Mouse (Mus musculus) forebrain, embryonic 11.5 days (tissue): Measurements from ENCODE around the gene Cdh4. TPM values are rescaled to one million over a fixed set of nuclear protein-coding genes. Genes with fewer than 3 reads are reported as not detected.

Experiments
- ATAC-seq: fragments of 200-750 bp; cut with Nextera tagmentation; replicated peaks from 2 replicates; pipeline ENCODE4 v1.8.0; 2017; ENCODE audit warnings: moderate TSS enrichment; ENCODE audit not compliant: low FRiP score
- DNase-seq: peaks from one replicate; pipeline ENCODE4 v3.0.0-alpha.2; 2017; ENCODE audit warnings: low spot score
- H3K27ac ChIP-seq: fragments of 300-500 bp; sonication (generic); 2 replicates; pipeline ENCODE4 v1.5.1; 2014; ENCODE audit warnings: low read depth, low read length
- H3K27me3 ChIP-seq: fragments of 300-500 bp; sonication (generic); 2 replicates; pipeline ENCODE4 v1.6.1; 2014; ENCODE audit warnings: mild to moderate bottlenecking, low read length, mixed read lengths; ENCODE audit not compliant: control insufficient read depth, insufficient read depth
- H3K36me3 ChIP-seq: fragments of 300-500 bp; sonication (generic); 2 replicates; pipeline ENCODE4 v1.6.1; 2014; ENCODE audit warnings: mild to moderate bottlenecking, low read length, moderate library complexity, mixed read lengths; ENCODE audit not compliant: control insufficient read depth, insufficient read depth
- H3K4me1 ChIP-seq: fragments of 300-500 bp; sonication (generic); replicated peaks from 2 replicates; pipeline ENCODE4 v1.6.1; 2014; ENCODE audit warnings: low read length, mixed read lengths; ENCODE audit not compliant: control insufficient read depth, insufficient read depth
- H3K4me2 ChIP-seq: fragments of 300-500 bp; sonication (generic); 2 replicates; pipeline ENCODE4 v1.6.1; 2014; ENCODE audit warnings: low read depth, mild to moderate bottlenecking, low read length, moderate library complexity, mixed read lengths; ENCODE audit not compliant: severe bottlenecking
- H3K4me3 ChIP-seq: fragments of 300-500 bp; sonication (generic); 2 replicates; pipeline ENCODE4 v1.5.1; 2014; ENCODE audit warnings: low read depth, low read length
- H3K9ac ChIP-seq: fragments of 300-500 bp; sonication (generic); 2 replicates; pipeline ENCODE4 v1.6.1; 2014; ENCODE audit warnings: low read length
- H3K9me3 ChIP-seq: fragments of 300-500 bp; sonication (generic); 2 replicates; pipeline ENCODE4 v1.6.1; 2016; ENCODE audit warnings: low read length, mixed read lengths; ENCODE audit not compliant: control insufficient read depth
- WGBS: fragments of 180-500 bp; shearing (Covaris S2); extraction: QIAGEN DNeasy Blood & Tissue Kit; methylation state at CpG from one replicate; pipeline ENCODE4 v1.1.7; 2014; 5-methylcytosine and 5-hydroxymethylcytosine counted together
- polyA plus RNA-seq: library from polyadenylated mRNA; unstranded; fragments of >200 nt; fragmentation: Nextera tagmentation; extraction: Ambion mirVana; gene quantifications from 2 replicates; pipeline ENCODE4 v1.2.1, GENCODE M21; 2014

The Cdh4 gene
- polyA plus RNA-seq, 1 experiment from 2014 or later: 24.5 TPM

GRCm38 (mm10) chr2:179723401-179723800 lies 281.2 kb downstream of the Cdh4 start:
- Histone ChIP-seq H3K27ac (no peak overlapping the region), H3K9me3 (no peaks in the 10 kb centered on the region), H3K27me3 (no peaks in the 10 kb centered on the region), H3K36me3 (no peaks in the 10 kb centered on the region), H3K4me2 (no peak overlapping the region), H3K4me3 (no peak overlapping the region), H3K4me1 (no peaks in the 10 kb centered on the region; the same call in 1 of the 2 replicates), H3K9ac (no peak overlapping the region)
- WGBS: 89% methylated on average over 8 of the region's 8 CpGs
- DNase-seq (no peak), ATAC-seq (no peak)

- H3K36me3 ChIP-seq: no peaks in the 10 kb centered on the region
- 54% methylated on average over 8 of the region's 8 CpGs for WGBS
- H3K9me3 ChIP-seq: no peaks in the 10 kb centered on the region
- no peak overlapping the region for H3K9ac ChIP-seq
- no peak overlapping the region for H3K4me3 ChIP-seq
- H3K27me3 ChIP-seq: no peaks in the 10 kb centered on the region
- DNase-seq (peak; percentile 66), ATAC-seq (no peak)
- peaks cover 6% of the 10 kb centered on the region; the same call in 1 of the 2 replicates for H3K4me1 ChIP-seq
- H3K4me2 ChIP-seq: no peak overlapping the region
- no peak overlapping the region for H3K27ac ChIP-seq
Measured at GRCm38 (mm10) chr2:179729002-179729401, 286.8 kb downstream of the Cdh4 start.

- Histone ChIP-seq H3K9me3 (no peaks in the 10 kb centered on the region), H3K9ac (no peak overlapping the region; the same call in 1 of the 2 replicates), H3K4me1 (peaks cover 6% of the 10 kb centered on the region; the same call in 1 of the 2 replicates), H3K36me3 (no peaks in the 10 kb centered on the region), H3K27ac (no peak overlapping the region), H3K4me3 (no peak overlapping the region), H3K4me2 (no peak overlapping the region), H3K27me3 (no peaks in the 10 kb centered on the region)
- no peak for DNase-seq
- ATAC-seq: no peak
- 79% methylated on average over 4 of the region's 4 CpGs for WGBS
Measured at GRCm38 (mm10) chr2:179729802-179730201, 287.6 kb downstream of the Cdh4 start.

- H3K36me3 ChIP-seq: no peaks in the 10 kb centered on the region
- no peak overlapping the region for H3K4me3 ChIP-seq
- WGBS: 21% methylated on average over 16 of the region's 16 CpGs
- no peaks in the 10 kb centered on the region for H3K27me3 ChIP-seq
- peak; percentile 63 for DNase-seq
- peaks cover 6% of the 10 kb centered on the region; the same call in 1 of the 2 replicates for H3K4me1 ChIP-seq
- H3K9ac ChIP-seq: peak overlapping the region; percentile 2; the same call in 1 of the 2 replicates
- H3K9me3 ChIP-seq: no peaks in the 10 kb centered on the region
- H3K4me2 ChIP-seq: no peak overlapping the region
- ATAC-seq: peak; percentile 73
- H3K27ac ChIP-seq: peak overlapping the region; percentile 53; the same call in 1 of the 2 replicates
Measured at GRCm38 (mm10) chr2:179733141-179733831, 291.1 kb downstream of the Cdh4 start.

GRCm38 (mm10) chr2:179742419-179742818 lies 300.2 kb downstream of the Cdh4 start:
- no peaks in the 10 kb centered on the region for H3K4me1 ChIP-seq
- no peak overlapping the region for H3K4me2 ChIP-seq
- no peaks in the 10 kb centered on the region for H3K9me3 ChIP-seq
- no peak for ATAC-seq
- no peaks in the 10 kb centered on the region for H3K36me3 ChIP-seq
- H3K27ac ChIP-seq: no peak overlapping the region
- no peaks in the 10 kb centered on the region for H3K27me3 ChIP-seq
- WGBS: 100% methylated on average over 1 of the region's 1 CpGs
- no peak overlapping the region for H3K9ac ChIP-seq
- DNase-seq: no peak
- H3K4me3 ChIP-seq: no peak overlapping the region

GRCm38 (mm10) chr2:179742828-179743227 lies 300.6 kb downstream of the Cdh4 start:
- WGBS: 88% methylated on average over 6 of the region's 6 CpGs
- ATAC-seq: no peak
- H3K9ac ChIP-seq: no peak overlapping the region

GRCm38 (mm10) chr2:179746491-179746890 lies 304.3 kb downstream of the Cdh4 start:
- H3K4me2 ChIP-seq: no peak overlapping the region
- 90% methylated on average over 7 of the region's 7 CpGs for WGBS
- no peaks in the 10 kb centered on the region for H3K27me3 ChIP-seq
- no peak overlapping the region for H3K4me3 ChIP-seq
- no peak for ATAC-seq
- DNase-seq: no peak
- H3K9me3 ChIP-seq: no peaks in the 10 kb centered on the region
- no peaks in the 10 kb centered on the region for H3K36me3 ChIP-seq
- H3K4me1 ChIP-seq: no peaks in the 10 kb centered on the region
- no peak overlapping the region for H3K27ac ChIP-seq
- no peak overlapping the region for H3K9ac ChIP-seq

More at GRCm38 (mm10) chr2:179742828-179743227, 300.6 kb downstream of the Cdh4 start:
- Histone ChIP-seq H3K9me3 (no peaks in the 10 kb centered on the region), H3K4me1 (no peaks in the 10 kb centered on the region), H3K4me3 (no peak overlapping the region), H3K27ac (no peak overlapping the region), H3K4me2 (no peak overlapping the region), H3K27me3 (no peaks in the 10 kb centered on the region), H3K36me3 (no peaks in the 10 kb centered on the region)
- no peak for DNase-seq

GRCm38 (mm10) chr2:179749399-179749798 lies 307.2 kb downstream of the Cdh4 start:
- no peaks in the 10 kb centered on the region for H3K36me3 ChIP-seq
- no peak overlapping the region for H3K4me2 ChIP-seq
- ATAC-seq (no peak), DNase-seq (no peak)
- H3K9me3 ChIP-seq: no peaks in the 10 kb centered on the region
- 76% methylated on average over 3 of the region's 3 CpGs for WGBS
- H3K9ac ChIP-seq: no peak overlapping the region
- no peaks in the 10 kb centered on the region for H3K4me1 ChIP-seq
- no peak overlapping the region for H3K4me3 ChIP-seq
- no peaks in the 10 kb centered on the region for H3K27me3 ChIP-seq
- no peak overlapping the region for H3K27ac ChIP-seq

- no peaks in the 10 kb centered on the region for H3K36me3 ChIP-seq
- no peak for DNase-seq
- H3K27ac ChIP-seq: no peak overlapping the region
- no peaks in the 10 kb centered on the region for H3K9me3 ChIP-seq
- H3K27me3 ChIP-seq: no peaks in the 10 kb centered on the region
- H3K4me2 ChIP-seq: no peak overlapping the region
- ATAC-seq: no peak
- H3K4me1 ChIP-seq: no peaks in the 10 kb centered on the region
- WGBS: 79% methylated on average over 9 of the region's 9 CpGs
- H3K4me3 ChIP-seq: no peak overlapping the region
- no peak overlapping the region for H3K9ac ChIP-seq
Measured at GRCm38 (mm10) chr2:179753811-179754210, 311.6 kb downstream of the Cdh4 start.
